ENCODE assay signal across 9 mouse cellular contexts in the genomic region with DNA sequence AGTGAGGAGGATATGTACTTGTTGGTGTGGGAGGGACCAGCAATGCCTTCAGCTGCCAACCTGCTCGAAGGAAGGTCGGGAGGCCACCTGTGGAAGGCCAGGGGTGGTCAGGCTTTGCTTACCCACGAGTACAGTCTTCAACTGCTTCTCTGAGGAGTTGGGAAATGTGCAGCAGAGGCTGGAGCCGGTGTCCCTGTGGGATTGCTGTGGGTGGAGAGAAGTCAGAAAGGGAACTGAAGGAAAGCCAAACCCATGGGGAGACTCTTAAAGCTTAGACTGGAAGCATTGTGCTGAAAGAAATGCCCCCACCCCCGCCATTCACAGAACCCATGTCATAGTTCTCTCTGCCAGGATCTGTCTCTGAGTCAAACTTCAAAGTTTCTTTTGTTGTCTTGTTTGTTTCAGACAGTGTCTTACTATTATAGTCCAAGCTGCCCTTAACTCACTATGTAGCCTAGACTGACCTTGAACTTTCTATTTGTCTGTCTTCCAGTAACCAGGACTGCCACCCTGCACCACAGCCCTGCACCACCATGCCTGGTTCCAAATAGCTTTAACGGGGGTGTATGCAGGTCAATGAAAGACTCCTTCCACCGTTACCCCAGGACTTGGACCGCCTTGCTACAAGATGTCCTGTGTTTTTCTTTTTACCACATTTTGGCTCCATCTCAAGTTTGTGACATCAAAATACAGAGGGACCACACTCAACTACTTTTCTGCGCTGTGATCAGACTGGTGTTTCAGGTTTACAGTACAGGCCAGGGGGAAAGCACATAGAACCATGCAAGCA.
A peak's percentile ranks its signal among the peaks of the same experiment; 100 is the strongest.
DNase-seq lines count a peak whose midpoint lies in the region; ATAC-seq and TF ChIP-seq lines count a peak whose summit lies in the region.
"Had no signal": no experiment of that assay in that cellular context is flagged by ENCODE, and none has a peak within 500 bp of the region (broad histone marks: within the 10 kb centered on the region; RNA-seq: fewer than 3 reads in every experiment).

No protein-coding gene starts in this region.

- H3K27ac ChIP-seq in forebrain, embryonic 10.5 days: 0 out of 2 replicates have a peak overlapping the region, but pooled peaks have one; percentile 59
- no peak overlapping the region for H3K27ac ChIP-seq in forebrain, postnatal 0 days (ENCODE audit: low read depth, low read length)
- peak overlapping the region; percentile 15; the same call in 1 of the 2 replicates for H3K27ac ChIP-seq in lung, embryonic 16.5 days (ENCODE audit: low read length)
- 0 out of 2 replicates have a peak overlapping the region, but pooled peaks have one; percentile 8 for H3K27ac ChIP-seq in heart, embryonic 11.5 days (ENCODE audit: low read depth, low read length)
- H3K27ac ChIP-seq: liver, embryonic 15.5 days had no signal

- no peak for DNase-seq in forebrain, embryonic 10.5 days (ENCODE audit: extremely low spot score, low spot score)
- no peak for DNase-seq in forebrain, postnatal 0 days
- no peak for DNase-seq in lung, postnatal 36 days
- DNase-seq in yolk sac, embryonic 10.5 days (ENCODE audit: low spot score): no peak

- H3K79me2 ChIP-seq in myocyte (ENCODE audit: control insufficient read depth, insufficient read depth): no peaks in the 10 kb centered on the region

- no peak overlapping the region for H3K4me3 ChIP-seq in forebrain, embryonic 10.5 days
- H3K4me3 ChIP-seq in forebrain, postnatal 0 days (ENCODE audit: low read depth, low read length): no peak overlapping the region
- H3K4me3 ChIP-seq in lung, embryonic 16.5 days (ENCODE audit: low read length): no peak overlapping the region
- no peak overlapping the region for H3K4me3 ChIP-seq in heart, embryonic 11.5 days (ENCODE audit: low read depth, low read length)
- H3K4me3 ChIP-seq in myocyte: no peak overlapping the region
- H3K4me3 ChIP-seq: liver, embryonic 15.5 days had no signal

- TF ChIP-seq POLR2A in myocyte (IDR thresholded peaks at IDR 0.05; ENCODE audit: insufficient read length, low read depth): no peak

- peaks cover 6% of the 10 kb centered on the region; the same call in 1 of the 2 replicates for H3K27me3 ChIP-seq in forebrain, embryonic 10.5 days (ENCODE audit: poor library complexity, severe bottlenecking)
- no peaks in the 10 kb centered on the region for H3K27me3 ChIP-seq in forebrain, postnatal 0 days (ENCODE audit: insufficient read depth, low read length)
- no peaks in the 10 kb centered on the region for H3K27me3 ChIP-seq in lung, embryonic 16.5 days (ENCODE audit: control insufficient read depth, insufficient read depth, low read depth, low read length)
- H3K27me3 ChIP-seq in heart, embryonic 11.5 days (ENCODE audit: control insufficient read depth, insufficient read depth, low read length): no peaks in the 10 kb centered on the region
- H3K27me3 ChIP-seq in myocyte (ENCODE audit: control insufficient read depth, insufficient read depth, insufficient read length): no peaks in the 10 kb centered on the region
- H3K27me3 ChIP-seq: liver, embryonic 15.5 days had no signal

- H3K36me3 ChIP-seq in forebrain, embryonic 10.5 days (replicated peaks): peaks cover 4% of the 10 kb centered on the region; the same call in 1 of the 2 replicates
- no peaks in the 10 kb centered on the region for H3K36me3 ChIP-seq in forebrain, postnatal 0 days (ENCODE audit: insufficient read depth)
- H3K36me3 ChIP-seq in lung, embryonic 16.5 days (ENCODE audit: control insufficient read depth, insufficient read depth, low read length): no peaks in the 10 kb centered on the region
- H3K36me3 ChIP-seq in heart, embryonic 11.5 days (ENCODE audit: control insufficient read depth, insufficient read depth, low read length): no peaks in the 10 kb centered on the region
- no peaks in the 10 kb centered on the region for H3K36me3 ChIP-seq in myocyte (ENCODE audit: control insufficient read depth, insufficient read depth)
- H3K36me3 ChIP-seq: liver, embryonic 15.5 days had no signal

- no peaks in the 10 kb centered on the region for H3K9me3 ChIP-seq in forebrain, embryonic 10.5 days
- no peaks in the 10 kb centered on the region for H3K9me3 ChIP-seq in forebrain, postnatal 0 days (ENCODE audit: low read length)
- H3K9me3 ChIP-seq in lung, embryonic 16.5 days (ENCODE audit: control insufficient read depth, low read length): no peaks in the 10 kb centered on the region
- H3K9me3 ChIP-seq in heart, embryonic 11.5 days (replicated peaks; ENCODE audit: control insufficient read depth, low read length): no peaks in the 10 kb centered on the region
- H3K9me3 ChIP-seq: liver, embryonic 15.5 days had no signal

- no peak overlapping the region for H3K9ac ChIP-seq in forebrain, postnatal 0 days
- no peak overlapping the region for H3K9ac ChIP-seq in lung, embryonic 16.5 days (ENCODE audit: low read length)
- no peak overlapping the region for H3K9ac ChIP-seq in heart, embryonic 11.5 days (ENCODE audit: low read depth, low read length)
- H3K9ac ChIP-seq: liver, embryonic 15.5 days had no signal

- WGBS in forebrain, embryonic 10.5 days: 82% methylated on average over 9 of the region's 9 CpGs
- 70% methylated on average over 9 of the region's 9 CpGs for WGBS in forebrain, postnatal 0 days
- 50% methylated on average over 9 of the region's 9 CpGs for WGBS in lung, embryonic 16.5 days
- 68% methylated on average over 9 of the region's 9 CpGs for WGBS in heart, embryonic 11.5 days (ENCODE audit: insufficient replicate concordance)

- no peak for ATAC-seq in forebrain, postnatal 0 days
- peak; percentile 48 for ATAC-seq in lung, embryonic 16.5 days (ENCODE audit: low read depth)
- ATAC-seq in heart, embryonic 11.5 days (replicated peaks; ENCODE audit: insufficient number of reproducible peaks, low FRiP score, low TSS enrichment): no peak
- ATAC-seq in megakaryocyte, adult 5-6 weeks (ENCODE audit: poor library complexity, severe bottlenecking): no peak

- H3ac ChIP-seq in myocyte (ENCODE audit: control insufficient read depth, insufficient read length): no peak overlapping the region

- H3K4me1 ChIP-seq in forebrain, embryonic 10.5 days: peaks cover 41% of the 10 kb centered on the region
- H3K4me1 ChIP-seq in forebrain, postnatal 0 days (ENCODE audit: insufficient read depth): no peaks in the 10 kb centered on the region
- H3K4me1 ChIP-seq in lung, embryonic 16.5 days (replicated peaks; ENCODE audit: control insufficient read depth, insufficient read depth, low read length): peaks cover 15% of the 10 kb centered on the region
- H3K4me1 ChIP-seq in heart, embryonic 11.5 days (ENCODE audit: control insufficient read depth, insufficient read depth, low read length): peaks cover 18% of the 10 kb centered on the region

- no peak overlapping the region for H3K4me2 ChIP-seq in forebrain, postnatal 0 days (ENCODE audit: low read depth)
- no peak overlapping the region for H3K4me2 ChIP-seq in lung, embryonic 16.5 days (ENCODE audit: low read depth, low read length)
- no peak overlapping the region for H3K4me2 ChIP-seq in heart, embryonic 11.5 days
- H3K4me2 ChIP-seq in myocyte (ENCODE audit: low read depth): peak overlapping the region; percentile 65
- H3K4me2 ChIP-seq: liver, embryonic 15.5 days had no signal

- no peak for TF ChIP-seq CTCF in forebrain, postnatal 0 days (IDR thresholded peaks at IDR 0.05; ENCODE audit: low read depth)

TF ChIP-seq in myocyte, 11 proteins besides CTCF, POLR2A, EP300 and RAD21:
- TF ChIP-seq SRF (IDR thresholded peaks at IDR 0.05; ENCODE audit: control insufficient read depth, insufficient read length, low read depth): no peak
- TF ChIP-seq MYOG (IDR thresholded peaks at IDR 0.05; ENCODE audit: control insufficient read depth in 1 of 3, insufficient read depth in 1 of 3, insufficient read length in 2 of 3, low read depth in 2 of 3): no peak
- no peak for TF ChIP-seq USF1 (IDR thresholded peaks at IDR 0.05; ENCODE audit: low read depth)
- no peak for TF ChIP-seq TCF3 (IDR thresholded peaks at IDR 0.05; ENCODE audit: insufficient read length, low read depth)
